Mouse (Mus musculus): Measurements from ENCODE around the gene Aebp1.

DNA sequence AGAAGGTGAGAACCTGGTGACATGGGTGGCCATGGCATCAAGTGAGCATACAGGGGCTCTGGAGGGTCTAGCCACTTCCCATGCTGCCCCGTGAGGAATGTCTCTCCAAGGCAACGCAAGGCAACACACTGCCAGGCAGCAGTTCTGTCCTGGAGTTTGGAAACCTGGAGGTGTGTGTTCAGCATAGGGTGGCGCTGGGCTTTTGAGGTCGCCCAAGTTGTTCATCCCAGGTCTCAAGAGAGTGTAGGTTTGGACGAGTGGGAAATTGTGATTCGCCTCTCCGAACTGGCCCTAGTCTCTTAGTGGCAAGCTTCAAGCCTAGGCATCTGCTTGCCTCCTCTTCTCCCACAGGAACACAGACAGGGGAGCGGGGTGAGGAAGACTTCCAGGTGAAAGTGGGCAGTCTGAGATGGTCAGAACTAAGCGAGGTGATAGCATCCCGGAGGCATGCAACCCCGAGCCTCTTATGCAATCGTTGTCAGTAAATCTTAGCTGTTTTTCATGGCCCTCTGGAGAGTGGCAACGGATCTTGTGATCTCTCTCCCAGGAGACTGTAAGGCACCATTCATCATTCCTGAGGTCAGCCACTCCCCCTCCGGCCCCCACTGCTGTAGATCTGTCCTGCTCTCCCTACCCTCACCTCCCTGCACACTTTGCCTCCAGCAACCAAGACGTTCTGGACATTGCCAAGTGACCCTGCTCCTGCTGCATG lies 803 bp downstream of the Aebp1 start:
- TF ChIP-seq POLR2A (IDR thresholded peaks at IDR 0.05; ENCODE audit: borderline replicate concordance, insufficient read depth, low read length) (no peak), CTCF (IDR thresholded peaks at IDR 0.05; ENCODE audit: borderline replicate concordance, insufficient read depth, low read depth, low read length) (no peak)

Data from cerebellum, adult 2 months (tissue).